Mouse (Mus musculus) intestine, embryonic 16.5 days (tissue): ENCODE data around the gene Rgs14. TPM values are rescaled to one million over a fixed set of nuclear protein-coding genes. Genes with fewer than 3 reads are reported as not detected.

Source experiments
- ATAC-seq: fragments of 200-750 bp; cut with Nextera tagmentation; 2 replicates; pipeline ENCODE4 v1.8.0; 2017; ENCODE audit warnings: moderate TSS enrichment, moderate library complexity
- H3K27ac ChIP-seq: fragments of 300-500 bp; sonication (generic); 2 replicates; pipeline ENCODE4 v1.5.1; 2014; ENCODE audit warnings: mild to moderate bottlenecking, low read length
- H3K27me3 ChIP-seq: fragments of 300-500 bp; sonication (generic); replicated peaks from 2 replicates; pipeline ENCODE4 v1.6.1; 2014; ENCODE audit warnings: low read length, control low read depth, mixed read lengths; ENCODE audit not compliant: control insufficient read depth, insufficient read depth
- H3K36me3 ChIP-seq: fragments of 300-500 bp; sonication (generic); 2 replicates; pipeline ENCODE4 v1.6.1; 2014; ENCODE audit warnings: low read length, control low read depth; ENCODE audit not compliant: control insufficient read depth, insufficient read depth
- H3K4me1 ChIP-seq: fragments of 300-500 bp; sonication (generic); 2 replicates; pipeline ENCODE4 v1.6.1; 2014; ENCODE audit warnings: low read length, control low read depth, mixed read lengths; ENCODE audit not compliant: control insufficient read depth, insufficient read depth
- H3K4me2 ChIP-seq: fragments of 300-500 bp; sonication (generic); 2 replicates; pipeline ENCODE4 v1.6.1; 2014; ENCODE audit warnings: low read depth, low read length, control low read depth
- H3K4me3 ChIP-seq: fragments of 300-500 bp; sonication (generic); 2 replicates; pipeline ENCODE4 v1.5.1; 2014; ENCODE audit warnings: mild to moderate bottlenecking, low read length
- H3K9ac ChIP-seq: fragments of 300-500 bp; sonication (generic); 2 replicates; pipeline ENCODE4 v1.6.1; 2014; ENCODE audit warnings: low read depth, low read length
- H3K9me3 ChIP-seq: fragments of 300-500 bp; sonication (generic); 2 replicates; pipeline ENCODE4 v1.6.1; 2016; ENCODE audit warnings: low read length, control low read depth; ENCODE audit not compliant: control insufficient read depth
- WGBS: fragments of 180-500 bp; shearing (Covaris S2); extraction: QIAGEN DNeasy Blood & Tissue Kit; methylation state at CpG from one replicate; pipeline ENCODE4 v1.1.7; 2014; 5-methylcytosine and 5-hydroxymethylcytosine counted together
- polyA plus RNA-seq: library from polyadenylated mRNA; unstranded; fragments of >200 nt; fragmentation: Nextera tagmentation; extraction: Ambion mirVana; gene quantifications from 2 replicates; pipeline ENCODE4 v1.2.1, GENCODE M21; 2015

The Rgs14 gene
- polyA plus RNA-seq, 1 experiment from 2014 or later, result 0.93 TPM

DNA sequence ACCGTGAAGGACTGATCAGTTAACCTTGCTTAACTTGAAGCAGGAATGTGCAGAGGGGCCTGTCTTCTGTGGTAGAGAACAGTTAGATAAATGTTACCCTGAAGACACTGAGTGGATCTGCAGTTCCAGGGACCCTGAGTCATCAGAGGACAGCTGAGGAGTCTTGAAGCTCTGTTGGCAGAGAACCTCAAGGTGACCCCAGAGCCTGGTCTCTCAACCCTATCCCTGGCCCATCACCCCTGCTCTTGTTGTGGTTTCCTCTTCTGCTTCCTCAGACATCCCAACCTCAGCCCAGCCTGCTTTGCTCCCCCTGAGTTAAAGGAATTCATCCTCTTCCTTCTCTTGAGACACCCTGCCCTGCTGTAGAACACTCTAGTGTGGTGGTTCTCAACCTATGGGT, 28.6 kb downstream of the Rgs14 start, which contains the start of gene Slc34a1:
Gene Slc34a1 (plus strand): TSS at position 100 of the 400 bp plus-strand sequence.
- Histone ChIP-seq H3K36me3 (no peaks in the 10 kb centered on the region), H3K4me1 (0 out of 2 replicates have a peak, but pooled peaks cover 2% of the 10 kb centered on the region), H3K4me3 (no peak within 1 kb of the TSS), H3K27me3 (peaks cover 3% of the 10 kb centered on the region; the same call in 1 of the 2 replicates), H3K9me3 (no peaks in the 10 kb centered on the region), H3K9ac (no peak within 1 kb of the TSS), H3K4me2 (no peak within 1 kb of the TSS), H3K27ac (no peak within 1 kb of the TSS)
- no peak for ATAC-seq
- 84% methylated on average over 1 of the region's 1 CpGs for WGBS

DNA sequence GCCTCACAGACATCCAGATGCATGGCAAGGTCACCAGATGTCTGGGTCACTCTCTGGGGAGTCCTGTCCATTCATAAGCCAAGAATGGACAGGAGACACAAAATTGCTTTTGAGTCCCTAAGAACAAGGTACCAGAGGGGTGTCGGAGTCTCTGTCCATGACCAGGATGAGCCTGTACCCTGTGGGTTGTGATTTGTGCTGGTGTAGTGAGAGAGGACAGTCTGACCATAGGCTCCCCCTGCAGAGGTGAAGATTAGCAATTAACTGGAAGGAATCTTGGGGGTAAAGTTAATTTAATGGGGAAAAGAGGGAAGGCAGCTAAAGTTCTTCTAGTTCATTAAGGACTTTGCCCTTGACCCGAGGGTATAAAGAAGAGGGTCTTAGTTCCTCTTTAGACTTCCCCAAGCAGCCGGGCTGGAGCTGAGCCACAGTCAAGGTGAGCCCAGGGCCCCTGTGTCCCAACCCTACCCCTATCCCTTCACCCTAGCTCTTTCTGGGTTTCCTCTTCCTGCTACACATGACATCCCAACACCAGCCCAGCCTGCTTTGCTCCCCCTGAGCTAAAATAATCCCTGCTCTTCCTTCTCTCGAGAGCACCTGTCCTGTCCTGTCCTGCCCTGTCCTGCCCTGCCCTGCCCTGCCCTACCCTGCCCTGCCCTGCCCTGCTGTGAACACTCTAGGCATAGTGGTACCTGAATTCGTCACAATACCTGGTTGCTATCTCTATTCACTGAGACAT, 29.9 kb downstream of the Rgs14 start:
- H3K27me3 ChIP-seq, result peaks cover 3% of the 10 kb centered on the region; the same call in 1 of the 2 replicates
- H3K4me1 ChIP-seq, result 0 out of 2 replicates have a peak, but pooled peaks cover 2% of the 10 kb centered on the region
- H3K4me3 ChIP-seq, result no peak overlapping the region
- no peaks in the 10 kb centered on the region for H3K36me3 ChIP-seq
- H3K4me2 ChIP-seq, result no peak overlapping the region
- no peaks in the 10 kb centered on the region for H3K9me3 ChIP-seq
- no peak overlapping the region for H3K9ac ChIP-seq
- no peak overlapping the region for H3K27ac ChIP-seq
- peak; percentile 86 for ATAC-seq
- WGBS, result 49% methylated on average over 5 of the region's 5 CpGs

DNA sequence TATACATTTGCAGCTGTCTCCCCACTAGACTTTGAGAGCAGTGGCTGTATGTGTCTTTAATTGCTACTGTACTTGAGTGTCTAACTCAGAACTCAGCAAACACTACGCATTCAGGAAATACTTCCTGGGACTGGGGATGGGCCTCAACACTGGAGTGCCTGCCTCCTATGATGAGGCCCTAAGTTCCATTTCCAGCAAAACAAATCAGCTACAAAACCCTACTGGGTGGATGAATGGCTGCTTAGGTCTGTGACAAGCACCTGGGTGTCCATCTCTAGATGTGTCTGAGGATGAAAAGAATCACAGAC, 30.5 kb downstream of the Rgs14 start:
- peak; percentile 61 for ATAC-seq
- Histone ChIP-seq H3K27ac (no peak overlapping the region), H3K4me2 (no peak overlapping the region), H3K27me3 (peaks cover 3% of the 10 kb centered on the region; the same call in 1 of the 2 replicates), H3K4me3 (no peak overlapping the region), H3K9me3 (no peaks in the 10 kb centered on the region), H3K4me1 (0 out of 2 replicates have a peak, but pooled peaks cover 2% of the 10 kb centered on the region), H3K9ac (no peak overlapping the region), H3K36me3 (no peaks in the 10 kb centered on the region)
- WGBS, result 49% methylated on average over 1 of the region's 1 CpGs

DNA sequence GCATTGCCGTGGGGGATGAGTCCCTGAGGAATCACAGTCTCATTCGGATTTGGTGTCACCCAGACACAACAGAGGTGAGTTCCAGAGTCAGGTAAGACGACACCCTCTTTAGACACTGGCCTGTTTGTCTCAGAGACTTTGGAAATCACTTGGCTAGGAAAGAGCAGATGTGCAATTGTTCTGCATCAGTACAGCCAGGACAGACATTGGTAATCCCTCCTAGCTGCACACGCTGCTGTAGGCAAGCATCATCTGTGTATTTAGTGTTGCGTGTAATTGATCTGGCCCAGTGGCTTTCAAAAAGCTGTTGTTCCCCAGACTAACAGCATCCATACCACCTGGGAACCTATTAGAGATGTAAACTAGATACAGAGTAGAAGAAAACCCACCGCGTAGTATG, 33.7 kb downstream of the Rgs14 start:
- Histone ChIP-seq H3K4me1 (0 out of 2 replicates have a peak, but pooled peaks cover 6% of the 10 kb centered on the region), H3K4me3 (no peak overlapping the region), H3K9ac (no peak overlapping the region), H3K27ac (no peak overlapping the region), H3K9me3 (no peaks in the 10 kb centered on the region), H3K27me3 (peaks cover 3% of the 10 kb centered on the region; the same call in 1 of the 2 replicates), H3K36me3 (no peaks in the 10 kb centered on the region), H3K4me2 (no peak overlapping the region)
- no peak for ATAC-seq
- 76% methylated on average over 7 of the region's 7 CpGs for WGBS

DNA sequence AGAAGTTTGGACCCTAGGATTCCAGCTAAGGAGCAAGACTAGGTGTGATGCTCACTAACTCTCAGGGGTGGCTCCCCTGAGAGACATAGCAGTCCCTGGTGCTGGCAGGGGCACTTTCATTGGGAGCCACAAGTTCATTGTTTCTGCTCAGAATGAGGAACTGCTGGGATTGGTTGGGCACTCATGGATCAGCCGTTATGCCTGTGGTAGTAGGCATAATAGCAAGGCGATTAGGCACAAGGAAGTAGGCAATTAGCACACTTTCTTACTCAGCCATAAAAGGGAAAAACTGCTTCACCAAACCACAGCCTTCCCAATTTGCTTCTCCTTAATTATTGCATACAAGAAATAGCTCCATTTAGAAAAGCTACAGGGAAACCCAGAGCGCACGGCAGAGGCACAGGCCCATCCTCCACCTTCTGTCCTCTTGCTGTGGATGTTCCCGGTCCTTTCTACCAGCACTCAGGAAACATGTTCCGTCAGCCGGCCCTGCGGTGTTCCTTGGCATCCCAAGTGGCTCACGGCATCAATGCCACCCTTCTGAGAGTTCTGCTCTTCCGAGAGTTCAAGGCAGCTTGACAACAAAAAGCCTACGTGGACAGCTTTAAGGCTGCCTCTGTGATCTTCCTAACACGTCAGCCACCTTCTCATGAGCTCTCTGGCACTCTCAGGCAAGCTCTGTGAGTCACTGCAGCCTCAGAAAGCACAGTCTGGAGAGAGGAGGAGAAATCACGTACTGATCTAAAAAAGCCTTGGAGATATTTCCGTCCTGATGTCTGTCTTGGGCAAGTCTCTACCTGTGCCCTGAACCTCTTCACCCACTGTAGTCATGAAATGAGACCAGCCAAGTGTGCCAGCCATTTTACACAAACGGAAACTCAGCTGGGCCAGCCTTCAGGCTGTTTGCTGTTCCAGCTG, 34.7 kb downstream of the Rgs14 start:
- WGBS, result 74% methylated on average over 15 of the region's 15 CpGs
- peaks cover 3% of the 10 kb centered on the region; the same call in 1 of the 2 replicates for H3K27me3 ChIP-seq
- no peaks in the 10 kb centered on the region for H3K36me3 ChIP-seq
- no peak overlapping the region for H3K27ac ChIP-seq
- no peak for ATAC-seq
- 0 out of 2 replicates have a peak, but pooled peaks cover 6% of the 10 kb centered on the region for H3K4me1 ChIP-seq
- H3K4me2 ChIP-seq, result no peak overlapping the region
- no peaks in the 10 kb centered on the region for H3K9me3 ChIP-seq
- H3K9ac ChIP-seq, result no peak overlapping the region
- no peak overlapping the region for H3K4me3 ChIP-seq

DNA sequence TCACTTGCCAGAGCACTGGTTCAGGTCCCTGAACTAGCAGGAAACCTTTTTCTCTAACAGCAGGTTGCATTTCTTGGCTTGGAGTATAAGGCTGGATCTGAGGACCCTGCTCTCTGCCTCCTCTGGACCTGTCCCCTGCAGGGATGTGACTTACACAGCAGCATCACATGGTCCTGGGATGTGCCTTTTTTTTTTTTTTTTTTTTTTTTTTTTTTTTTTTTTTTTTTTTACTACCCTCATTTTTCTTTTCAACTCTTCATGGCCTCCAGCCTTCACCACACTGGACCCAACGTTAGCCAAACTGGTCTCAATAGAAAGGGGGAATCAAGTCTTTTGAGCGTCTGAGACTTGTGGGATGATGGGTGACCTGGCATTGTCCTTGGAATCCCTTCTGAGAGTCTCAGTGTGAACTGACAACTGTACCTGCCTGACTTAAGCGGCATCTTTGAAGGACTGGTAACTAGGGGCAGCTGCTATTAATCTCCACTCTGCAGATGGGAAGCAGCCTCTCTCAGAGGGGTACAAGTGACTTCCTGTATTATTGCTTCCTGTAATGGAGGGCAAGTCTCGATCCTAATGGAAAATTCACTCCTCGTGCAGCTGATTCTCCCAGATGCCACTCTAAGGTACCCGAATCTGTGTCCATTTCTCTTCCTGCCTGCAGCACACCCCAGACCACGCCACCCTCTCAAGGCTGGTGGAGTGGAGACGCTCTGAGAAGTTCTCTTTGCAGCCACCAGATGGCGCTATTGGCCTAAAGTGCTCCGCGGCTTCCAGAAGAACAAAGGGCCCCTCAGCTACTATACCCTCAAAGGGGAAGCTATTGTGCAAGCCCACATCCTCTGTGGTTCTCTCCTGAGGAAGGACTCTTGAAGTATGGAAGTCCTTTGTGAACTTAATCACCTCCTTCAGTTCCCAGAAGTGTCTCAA, 35.6 kb downstream of the Rgs14 start:
- Histone ChIP-seq H3K36me3 (no peaks in the 10 kb centered on the region), H3K27ac (no peak overlapping the region), H3K4me2 (no peak overlapping the region), H3K27me3 (peaks cover 3% of the 10 kb centered on the region; the same call in 1 of the 2 replicates), H3K9me3 (no peaks in the 10 kb centered on the region), H3K4me3 (no peak overlapping the region), H3K9ac (no peak overlapping the region), H3K4me1 (0 out of 2 replicates have a peak, but pooled peaks cover 3% of the 10 kb centered on the region)
- WGBS, result 12% methylated on average over 11 of the region's 11 CpGs
- ATAC-seq, result peak; percentile 73

DNA sequence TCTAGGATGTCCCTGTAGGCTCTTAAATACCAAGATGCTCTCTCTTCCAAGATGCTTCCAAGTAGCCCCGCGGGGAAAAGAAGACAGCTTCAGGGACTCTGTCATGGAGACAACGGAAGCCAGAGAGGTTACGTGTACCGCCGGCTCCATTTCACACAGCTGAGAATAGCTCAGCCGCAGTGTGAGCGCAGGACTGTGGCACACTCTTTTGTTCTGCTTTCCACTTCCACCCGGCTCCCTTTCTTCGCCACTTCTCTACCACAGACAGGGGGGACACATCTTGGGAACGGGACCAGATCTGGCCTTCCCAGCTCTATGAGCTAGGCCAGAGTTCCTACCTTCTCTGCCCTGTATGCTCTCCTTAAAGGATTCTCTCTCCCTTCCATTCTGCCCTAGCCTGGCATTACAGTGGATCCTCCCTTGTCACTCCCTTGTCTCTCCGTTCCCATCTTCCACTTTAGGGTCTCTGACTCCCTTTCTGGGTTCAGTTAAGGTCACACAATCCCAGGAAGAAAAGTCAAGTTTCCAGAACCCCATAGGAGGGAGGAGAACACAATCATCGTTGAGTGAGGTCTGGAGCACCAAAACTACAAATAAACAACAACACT, 36.4 kb downstream of the Rgs14 start:
- no peak overlapping the region for H3K27ac ChIP-seq
- no peaks in the 10 kb centered on the region for H3K36me3 ChIP-seq
- no peak overlapping the region for H3K4me2 ChIP-seq
- WGBS, result 66% methylated on average over 13 of the region's 13 CpGs
- 0 out of 2 replicates have a peak, but pooled peaks cover 3% of the 10 kb centered on the region for H3K4me1 ChIP-seq
- H3K4me3 ChIP-seq, result no peak overlapping the region
- H3K9me3 ChIP-seq, result no peaks in the 10 kb centered on the region
- H3K27me3 ChIP-seq, result peaks cover 3% of the 10 kb centered on the region; the same call in 1 of the 2 replicates
- ATAC-seq, result peak; percentile 47
- H3K9ac ChIP-seq, result no peak overlapping the region

DNA sequence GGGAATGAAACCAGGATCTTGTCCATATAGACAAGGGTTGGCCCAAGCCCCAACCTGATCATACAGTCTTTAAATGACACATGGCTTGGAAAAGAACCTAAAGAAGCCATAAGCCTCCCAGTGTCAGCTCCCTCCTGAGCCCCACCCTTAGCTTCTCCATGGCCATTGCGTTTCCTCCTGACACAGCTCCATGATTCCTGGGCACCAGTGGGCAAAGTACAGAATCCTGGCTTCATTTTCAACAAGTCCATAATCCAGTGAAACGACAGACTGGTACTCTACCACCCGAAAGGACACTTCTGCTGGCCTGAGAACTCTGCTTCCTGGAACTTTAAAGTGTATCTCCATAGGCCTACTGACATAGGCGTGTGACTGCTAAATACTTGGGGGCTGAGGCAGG, 37.8 kb downstream of the Rgs14 start:
- H3K4me1 ChIP-seq, result 0 out of 2 replicates have a peak, but pooled peaks cover 3% of the 10 kb centered on the region
- ATAC-seq, result no peak
- H3K4me3 ChIP-seq, result no peak overlapping the region
- H3K36me3 ChIP-seq, result no peaks in the 10 kb centered on the region
- H3K9ac ChIP-seq, result no peak overlapping the region
- 82% methylated on average over 4 of the region's 4 CpGs for WGBS
- peaks cover 1% of the 10 kb centered on the region; the same call in 1 of the 2 replicates for H3K27me3 ChIP-seq
- no peaks in the 10 kb centered on the region for H3K9me3 ChIP-seq
- no peak overlapping the region for H3K4me2 ChIP-seq
- no peak overlapping the region for H3K27ac ChIP-seq
